Mouse (Mus musculus) brain, embryonic 14.5 days (tissue): Measurements from ENCODE around the gene Plekha7.
"Not testable (repeated sequence)": the region's sequence is repeated elsewhere in the genome, so short reads cannot be mapped to it uniquely, and the experiment has no call there.

Experiments used
- CTCF ChIP-seq: fragments of 200-500 bp; IDR thresholded peaks from 2 replicates; pipeline ENCODE4 v1.5.1; 2012; ENCODE audit warnings: inconsistent platforms, mild to moderate bottlenecking, moderate library complexity, borderline replicate concordance; ENCODE audit not compliant: insufficient read depth, insufficient read length; ENCODE audit errors: extremely low read depth
- POLR2A ChIP-seq: fragments of 200-500 bp; IDR thresholded peaks from 2 replicates; pipeline ENCODE4 v1.6.1; 2012; ENCODE audit warnings: mild to moderate bottlenecking, inconsistent platforms, borderline replicate concordance; ENCODE audit not compliant: poor library complexity, insufficient read depth, insufficient read length, severe bottlenecking; ENCODE audit errors: extremely low read depth

GRCm38 (mm10) chr7:116084366-116084765 lies 223.8 kb downstream of the Plekha7 start, which contains the start of gene Gm4353:
- not testable (repeated sequence) for TF ChIP-seq CTCF, POLR2A
